Mouse (Mus musculus) spleen, postnatal 14 days (tissue): ENCODE data around the gene Fgfr2.
A peak's percentile ranks its signal among the peaks of the same experiment; 100 is the strongest.

Source experiments
- DNase-seq, 2 experiments: peaks; one replicate each; pipeline ENCODE4 v3.0.0; 2021 to 2022; ENCODE audit warnings: low spot score in 2 of 2

Gene Fgfr2

GRCm38 (mm10) chr7:132273741-132274513, 849.2 kb downstream of the Fgfr2 start:
- DNase-seq = no peak

DNA sequence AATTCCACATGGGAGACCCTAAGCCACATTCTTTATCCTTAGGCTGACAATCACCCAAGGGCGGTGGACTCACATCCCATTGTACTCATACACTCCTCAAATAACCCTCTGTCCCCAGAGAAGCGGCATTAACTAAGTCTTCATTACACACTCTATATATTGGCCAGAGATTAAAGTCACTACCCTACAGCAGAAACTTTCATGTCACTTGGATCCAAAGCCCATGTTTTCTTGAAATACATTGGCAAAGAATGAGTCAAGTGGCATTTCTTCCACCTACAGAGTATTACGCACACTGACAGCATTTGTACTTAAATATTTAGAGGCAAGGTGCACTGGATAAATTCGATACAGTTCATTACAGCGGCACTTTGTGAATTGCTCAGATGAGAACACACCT, 850.2 kb downstream of the Fgfr2 start:
- DNase-seq = no peak

- DNase-seq = no peak
Measured at GRCm38 (mm10) chr7:132270364-132270763, 852.8 kb downstream of the Fgfr2 start.

GRCm38 (mm10) chr7:132269661-132270060, 853.5 kb downstream of the Fgfr2 start:
- DNase-seq = no peak

- DNase-seq = no peak
Measured at GRCm38 (mm10) chr7:132267721-132268498, 855.2 kb downstream of the Fgfr2 start.

DNA sequence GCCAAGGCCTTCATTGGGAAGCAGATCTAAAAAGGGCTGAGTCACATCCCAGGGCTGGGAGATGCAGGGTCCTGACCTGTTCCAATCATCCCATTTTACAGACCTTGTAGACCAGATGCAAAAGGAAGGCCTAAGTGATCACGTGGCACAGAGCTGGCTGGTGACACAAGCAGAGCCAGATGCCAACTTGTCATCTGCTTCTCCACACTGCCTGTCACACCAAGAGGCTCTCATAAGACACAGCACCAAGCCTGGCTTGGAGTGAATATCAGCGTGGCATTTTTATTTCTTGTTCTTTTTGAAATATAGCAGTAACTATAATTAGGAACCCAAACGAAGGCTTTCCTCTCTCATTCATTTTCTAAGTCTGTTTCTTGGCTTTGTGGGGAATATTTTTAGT, 858.4 kb downstream of the Fgfr2 start:
- DNase-seq = no peak

GRCm38 (mm10) chr7:132263186-132263585, 860.0 kb downstream of the Fgfr2 start:
- no peak for DNase-seq

DNA sequence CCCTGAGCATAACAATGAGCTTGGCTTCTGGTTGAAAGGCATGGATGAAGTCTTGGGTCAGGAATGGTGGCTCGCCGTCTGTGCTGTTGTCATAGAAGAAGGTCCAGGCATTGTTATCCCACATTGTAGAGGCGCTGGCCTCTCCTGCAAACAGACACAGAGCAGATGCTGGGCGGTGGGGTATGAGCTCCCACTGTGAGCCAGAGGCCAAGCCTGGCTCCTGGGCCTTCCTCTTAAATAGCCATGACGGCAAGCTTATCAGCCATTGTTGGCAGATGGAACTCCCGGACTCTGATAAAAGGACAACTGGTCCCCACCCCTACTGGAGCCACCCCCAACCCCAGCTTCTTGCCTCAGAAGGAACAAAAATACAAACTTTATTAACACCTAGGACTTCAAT, 860.5 kb downstream of the Fgfr2 start:
- DNase-seq = no peak

DNA sequence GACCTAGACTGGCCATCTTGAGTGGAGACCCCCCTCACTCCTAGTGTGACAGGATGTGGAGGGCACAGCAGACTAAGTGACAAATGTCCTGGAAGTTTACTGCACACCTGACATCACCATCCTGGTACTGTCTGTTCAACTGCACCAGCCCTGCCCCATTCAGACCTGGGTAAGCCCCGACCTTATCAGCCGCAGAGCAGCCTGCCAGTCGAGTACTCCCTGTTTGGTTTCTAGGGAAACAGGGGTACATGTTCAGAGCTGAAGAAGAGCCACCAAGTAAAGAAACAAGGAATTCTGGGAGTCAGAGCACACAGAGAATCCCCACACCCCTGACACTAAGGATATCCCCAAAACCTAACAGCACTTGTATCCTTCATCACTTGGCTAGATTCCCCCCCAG, 861.3 kb downstream of the Fgfr2 start:
- DNase-seq = no peak

- DNase-seq = no peak
Measured at GRCm38 (mm10) chr7:132260632-132261031, 862.5 kb downstream of the Fgfr2 start.

GRCm38 (mm10) chr7:132258817-132259216, 864.3 kb downstream of the Fgfr2 start:
- no peak for DNase-seq

DNA sequence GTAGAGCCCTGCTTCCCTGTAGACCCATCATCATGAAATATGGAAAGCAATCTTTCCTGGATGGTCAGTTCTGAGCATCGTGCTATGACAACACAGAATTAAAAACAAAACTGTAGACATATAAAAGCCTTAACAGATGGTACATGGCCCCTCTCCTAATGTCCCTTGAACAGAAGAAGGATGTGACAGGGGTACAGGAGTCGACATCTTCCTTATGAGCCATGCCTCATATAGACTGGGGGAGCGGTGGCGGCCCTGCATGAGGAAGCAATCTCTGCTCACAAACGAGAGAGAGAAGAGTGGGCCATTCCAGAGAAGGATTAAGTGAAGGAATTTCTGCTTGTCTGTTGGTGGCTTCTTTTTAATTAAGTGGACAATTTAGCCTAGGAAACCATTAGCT, 864.9 kb downstream of the Fgfr2 start:
- no peak for DNase-seq

DNA sequence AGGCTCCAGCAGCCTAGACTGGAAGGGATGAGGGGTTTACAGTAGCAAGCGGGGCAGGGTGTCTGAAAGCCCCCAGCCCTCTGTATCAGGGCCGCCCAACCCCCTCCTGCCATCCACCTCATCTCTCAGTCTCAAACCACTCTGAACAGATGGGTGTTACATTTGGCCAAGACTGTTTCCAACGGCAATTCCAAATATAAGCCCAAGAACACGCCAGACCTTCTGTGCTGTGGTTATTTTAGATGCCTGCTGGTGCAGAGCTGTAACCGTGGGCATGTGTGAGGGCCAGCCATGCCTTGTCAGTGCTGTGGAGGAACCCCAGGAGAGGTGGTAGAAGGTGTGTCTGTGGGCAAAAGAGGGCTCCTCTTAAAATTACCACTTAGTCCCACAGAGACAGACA, 869.6 kb downstream of the Fgfr2 start:
- DNase-seq = no peak

DNA sequence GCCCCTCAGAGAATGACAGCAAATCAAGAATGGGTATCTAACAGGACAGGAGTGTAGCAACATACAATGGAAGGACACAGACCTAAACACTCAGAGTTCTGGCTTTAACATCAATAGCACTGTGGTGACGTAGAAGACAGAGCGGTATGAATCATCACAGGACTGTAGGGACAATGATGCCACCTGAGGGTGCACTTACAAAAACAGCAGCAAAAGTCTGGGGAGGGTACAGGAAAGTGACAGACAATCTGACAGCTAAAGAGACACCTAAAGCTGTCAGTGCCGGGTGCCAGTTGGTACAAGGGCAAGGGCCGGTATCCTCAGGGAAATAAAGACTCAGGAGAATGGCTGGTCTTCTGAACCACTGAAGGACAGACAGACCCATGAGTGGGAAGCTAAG, 870.1 kb downstream of the Fgfr2 start:
- DNase-seq = no peak

GRCm38 (mm10) chr7:132249563-132250119, 873.5 kb downstream of the Fgfr2 start:
- DNase-seq = no peak

GRCm38 (mm10) chr7:132247567-132247966, 875.6 kb downstream of the Fgfr2 start:
- no peak for DNase-seq

GRCm38 (mm10) chr7:132247091-132247490, 876.1 kb downstream of the Fgfr2 start:
- DNase-seq = no peak

GRCm38 (mm10) chr7:132245730-132246129, 877.4 kb downstream of the Fgfr2 start:
- no peak for DNase-seq

- no peak for DNase-seq
Measured at GRCm38 (mm10) chr7:132244637-132245036, 878.5 kb downstream of the Fgfr2 start.

DNA sequence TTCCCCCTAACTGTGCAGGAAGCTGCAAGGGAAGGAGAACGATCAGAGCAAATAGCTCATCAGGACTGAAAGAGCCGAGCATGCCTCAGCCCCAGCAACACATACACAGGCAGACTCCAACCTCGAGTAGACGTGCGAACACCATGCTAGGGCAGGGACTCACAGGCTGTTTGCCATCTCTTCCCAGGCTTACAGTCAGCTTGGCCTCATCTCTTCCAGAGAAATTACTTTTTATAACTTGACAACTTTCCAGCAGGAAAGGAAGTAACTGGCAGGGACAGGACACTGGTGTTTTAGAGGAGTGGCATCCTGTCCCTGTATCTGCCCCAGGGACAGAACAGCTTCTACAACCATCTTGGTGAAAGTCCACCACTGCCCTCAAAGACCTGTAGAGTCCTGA, 879.9 kb downstream of the Fgfr2 start:
- no peak for DNase-seq

- DNase-seq = peak in 1 of 2 experiments; percentile 7
Measured at GRCm38 (mm10) chr7:132242617-132243141, 880.5 kb downstream of the Fgfr2 start.

DNA sequence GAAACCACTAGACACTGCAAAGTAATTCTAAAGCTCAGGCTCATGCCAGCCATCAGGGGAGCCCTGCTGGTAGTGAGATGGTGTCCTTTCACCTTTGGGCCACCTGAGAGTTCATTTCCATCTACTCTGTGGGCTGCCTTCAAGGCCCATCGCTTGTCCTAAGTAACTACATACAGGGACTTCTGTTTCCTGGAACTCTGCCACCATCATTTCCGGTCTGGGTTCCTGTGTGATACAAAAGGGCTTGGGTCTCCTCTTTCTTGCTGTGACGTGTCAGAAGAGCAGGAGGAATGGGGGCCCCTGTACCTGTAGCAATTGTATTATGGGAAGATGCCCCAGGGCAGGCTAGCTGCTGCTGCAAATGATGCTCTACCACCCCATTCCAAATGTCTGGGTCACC, 884.2 kb downstream of the Fgfr2 start:
- no peak for DNase-seq

GRCm38 (mm10) chr7:132237191-132237590, 886.0 kb downstream of the Fgfr2 start:
- no peak for DNase-seq
